ENCODE assay signal across 9 mouse cellular contexts in genomic region chr9:46003729-46004128, GRCm38 (mm10). TPM values are rescaled to one million over a fixed set of nuclear protein-coding genes. Genes with fewer than 3 reads are reported as not detected.
DNase-seq lines count a peak whose midpoint lies in the region; ATAC-seq and TF ChIP-seq lines count a peak whose summit lies in the region.
"Had no signal": no experiment of that assay in that cellular context is flagged by ENCODE, and none has a peak within 500 bp of the region (broad histone marks: within the 10 kb centered on the region; RNA-seq: fewer than 3 reads in every experiment).

No protein-coding gene starts in this region.

- no peaks in the 10 kb centered on the region for H3K9me3 ChIP-seq in intestine, postnatal 0 days (ENCODE audit: control insufficient read depth)
- H3K9me3 ChIP-seq in liver, embryonic 14.5 days (ENCODE audit: control insufficient read depth, low read length), result no peaks in the 10 kb centered on the region
- H3K9me3 ChIP-seq: heart, embryonic 15.5 days had no signal

- peak; percentile 66 for DNase-seq in right cerebral cortex, adult 18-20 months
- DNase-seq in right cerebral cortex, postnatal 36 days (ENCODE audit: low spot score in 2 of 2), result no peak
- DNase-seq in c-Kit-negative CD71-positive TER-119-positive erythroid progenitor cells, embryonic 14.5 days (ENCODE audit: low read depth, low spot score), result peak; percentile 53
- peak; percentile 85 to 88 for DNase-seq in frontal cortex, postnatal 25 days (ENCODE audit: low spot score in 2 of 2)
- DNase-seq in liver, embryonic 14.5 days (ENCODE audit: low read depth in 3 of 3, low spot score in 3 of 3), result no peak
- peak; percentile 46 for DNase-seq in skeletal muscle tissue, adult 2 months (ENCODE audit: low read depth, low spot score)
- peak; percentile 59 for DNase-seq in yolk sac, embryonic 10.5 days (ENCODE audit: low spot score)

- 8% methylated on average over 7 of the region's 7 CpGs for WGBS in intestine, postnatal 0 days
- 13% methylated on average over 7 of the region's 7 CpGs for WGBS in liver, embryonic 14.5 days (ENCODE audit: insufficient replicate concordance)

- peak; percentile 90 for TF ChIP-seq CTCF in intestine, postnatal 0 days (IDR thresholded peaks at IDR 0.05; ENCODE audit: low read depth)
- peak; percentile 86 for TF ChIP-seq CTCF in liver, embryonic 14.5 days (IDR thresholded peaks at IDR 0.05; ENCODE audit: low read depth)

- H3K27ac ChIP-seq in intestine, postnatal 0 days (ENCODE audit: low read depth, low read length), result no peak overlapping the region
- H3K27ac ChIP-seq in liver, embryonic 14.5 days, result no peak overlapping the region
- H3K27ac ChIP-seq: heart, embryonic 15.5 days had no signal

- ATAC-seq in intestine, postnatal 0 days, result no peak
- ATAC-seq in liver, embryonic 14.5 days (ENCODE audit: insufficient read depth), result no peak

- no peak overlapping the region for H3K4me3 ChIP-seq in intestine, postnatal 0 days (ENCODE audit: low read depth, low read length)
- no peak overlapping the region for H3K4me3 ChIP-seq in liver, embryonic 14.5 days (ENCODE audit: insufficient read depth in 1 of 2, low read depth in 2 of 2, low read length in 2 of 2)
- H3K4me3 ChIP-seq: heart, embryonic 15.5 days had no signal

- no peaks in the 10 kb centered on the region for H3K4me1 ChIP-seq in intestine, postnatal 0 days (replicated peaks; ENCODE audit: control insufficient read depth, insufficient read depth, low read length)
- peaks cover 0 to 2% of the 10 kb centered on the region in 2 experiments; a peak in 1 of 4 replicates for H3K4me1 ChIP-seq in liver, embryonic 14.5 days (replicated peaks; ENCODE audit: control insufficient read depth in 2 of 2, insufficient read depth in 2 of 2, low read length in 1 of 2)

- TF ChIP-seq EP300 in liver, embryonic 14.5 days (IDR thresholded peaks at IDR 0.05; ENCODE audit: low read depth), result no peak

- H3K4me2 ChIP-seq in intestine, postnatal 0 days (replicated peaks; ENCODE audit: low read depth), result no peak overlapping the region
- H3K4me2 ChIP-seq in liver, embryonic 14.5 days (ENCODE audit: low read depth), result no peak overlapping the region
- H3K4me2 ChIP-seq: heart, embryonic 15.5 days had no signal

- H3K36me3 ChIP-seq in intestine, postnatal 0 days (ENCODE audit: control insufficient read depth, insufficient read depth), result no peaks in the 10 kb centered on the region
- no peaks in the 10 kb centered on the region for H3K36me3 ChIP-seq in liver, embryonic 14.5 days (replicated peaks; ENCODE audit: control insufficient read depth, insufficient read depth, low read depth)
- H3K36me3 ChIP-seq: heart, embryonic 15.5 days had no signal

- H3K9ac ChIP-seq in intestine, postnatal 0 days (ENCODE audit: low read depth, low read length), result no peak overlapping the region
- H3K9ac ChIP-seq in liver, embryonic 14.5 days (replicated peaks), result no peak overlapping the region
- H3K9ac ChIP-seq: heart, embryonic 15.5 days had no signal

- no peaks in the 10 kb centered on the region for H3K27me3 ChIP-seq in intestine, postnatal 0 days (replicated peaks; ENCODE audit: control insufficient read depth, insufficient read depth, low read length)
- H3K27me3 ChIP-seq in liver, embryonic 14.5 days (ENCODE audit: control insufficient read depth, insufficient read depth, low read length), result no peaks in the 10 kb centered on the region
- H3K27me3 ChIP-seq: heart, embryonic 15.5 days had no signal

RNA-seq across cellular contexts. Expression of gene Pafah1b2, which starts 8.8 kb away (rescaled TPM):
- 78.1 and 78.2 TPM in 2 replicates for polyA plus RNA-seq in intestine, postnatal 0 days (2015; fragmentation: Nextera tagmentation; extraction: Ambion mirVana)
- 13.2 and 23.1 TPM in 2 replicates for polyA plus RNA-seq in liver, embryonic 14.5 days (2012; rRNA removed)
- polyA plus RNA-seq in liver, embryonic 14.5 days (2014; fragmentation: Nextera tagmentation; extraction: Ambion mirVana), result 59.6 and 65.6 TPM in 2 replicates

RNA-seq across cellular contexts. Expression of gene Sik3, which starts 8.9 kb away (rescaled TPM):
- polyA plus RNA-seq in intestine, postnatal 0 days (2015; fragmentation: Nextera tagmentation; extraction: Ambion mirVana), result 7.4 and 10.0 TPM in 2 replicates
- 3.0 and 4.1 TPM in 2 replicates for polyA plus RNA-seq in liver, embryonic 14.5 days (2012; rRNA removed)
- 2.1 and 2.4 TPM in 2 replicates for polyA plus RNA-seq in liver, embryonic 14.5 days (2014; fragmentation: Nextera tagmentation; extraction: Ambion mirVana)

RNA-seq across cellular contexts. Expression of gene Sidt2, which starts 48.7 kb away (rescaled TPM):
- polyA plus RNA-seq in intestine, postnatal 0 days (2015; fragmentation: Nextera tagmentation; extraction: Ambion mirVana), result 65.0 and 70.5 TPM in 2 replicates
- 20.4 and 26.8 TPM in 2 replicates for polyA plus RNA-seq in liver, embryonic 14.5 days (2012; rRNA removed)
- 11.6 and 16.5 TPM in 2 replicates for polyA plus RNA-seq in liver, embryonic 14.5 days (2014; fragmentation: Nextera tagmentation; extraction: Ambion mirVana)

Comparison
In these comparisons a context has a peak if more than half of its experiments do, and no peak if none do; other contexts are left out.
1. DNase-seq: peak in right cerebral cortex, adult 18-20 months (single experiment), c-Kit-negative CD71-positive TER-119-positive erythroid progenitor cells, embryonic 14.5 days (single experiment), frontal cortex, postnatal 25 days (2 of 2), skeletal muscle tissue, adult 2 months (single experiment) and yolk sac, embryonic 10.5 days (single experiment); none in right cerebral cortex, postnatal 36 days (0 of 2) and liver, embryonic 14.5 days (0 of 3).